Mouse (Mus musculus) right cerebral cortex, adult 18-20 months (tissue): ENCODE measurements around the gene Fryl.
A peak's percentile ranks its signal among the peaks of the same experiment; 100 is the strongest.

Experiments used
- DNase-seq: peaks from one replicate; pipeline ENCODE4 v3.0.0; 2022; ENCODE audit warnings: mixed read lengths

The Fryl gene

DNA sequence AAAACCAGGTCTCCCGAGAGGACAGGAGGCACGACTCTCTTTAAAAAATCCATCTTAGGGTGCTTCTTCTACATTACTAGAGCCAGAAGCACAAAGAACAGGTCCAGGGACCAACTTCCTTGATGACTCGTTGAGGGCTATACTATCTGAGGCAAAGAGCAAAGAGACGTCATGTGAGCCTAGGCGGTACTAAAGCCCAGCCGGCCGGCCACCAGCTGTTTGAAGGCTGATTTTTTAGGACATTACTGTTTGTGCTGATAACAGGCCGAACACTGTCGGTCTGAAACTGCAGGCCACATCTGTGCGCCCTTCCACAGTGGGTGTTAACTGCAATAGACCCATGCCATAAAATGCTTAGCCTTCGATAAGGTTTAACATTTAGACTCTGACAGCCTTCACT is 64.7 kb downstream of the Fryl start:
- no peak for DNase-seq

DNA sequence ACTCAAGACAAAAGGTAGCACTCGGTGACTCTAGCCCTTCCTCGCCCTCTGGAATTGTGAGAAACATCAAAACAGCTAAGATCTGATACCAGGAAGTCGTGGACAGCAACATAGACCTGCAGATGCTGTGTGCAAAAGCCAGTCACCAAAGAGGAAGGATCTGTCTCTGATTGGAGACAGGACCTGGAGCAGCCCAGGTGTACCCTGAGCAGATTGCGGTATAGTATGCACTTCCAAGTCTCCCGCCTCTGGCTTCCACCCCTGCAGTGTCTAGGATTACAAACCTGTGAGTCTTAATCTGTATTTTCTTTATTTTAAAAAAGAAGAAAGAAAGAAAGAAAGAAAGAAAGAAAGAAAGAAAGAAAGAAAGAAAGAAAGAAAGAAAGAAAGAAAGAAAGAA is 66.3 kb downstream of the Fryl start:
- DNase-seq = no peak

DNA sequence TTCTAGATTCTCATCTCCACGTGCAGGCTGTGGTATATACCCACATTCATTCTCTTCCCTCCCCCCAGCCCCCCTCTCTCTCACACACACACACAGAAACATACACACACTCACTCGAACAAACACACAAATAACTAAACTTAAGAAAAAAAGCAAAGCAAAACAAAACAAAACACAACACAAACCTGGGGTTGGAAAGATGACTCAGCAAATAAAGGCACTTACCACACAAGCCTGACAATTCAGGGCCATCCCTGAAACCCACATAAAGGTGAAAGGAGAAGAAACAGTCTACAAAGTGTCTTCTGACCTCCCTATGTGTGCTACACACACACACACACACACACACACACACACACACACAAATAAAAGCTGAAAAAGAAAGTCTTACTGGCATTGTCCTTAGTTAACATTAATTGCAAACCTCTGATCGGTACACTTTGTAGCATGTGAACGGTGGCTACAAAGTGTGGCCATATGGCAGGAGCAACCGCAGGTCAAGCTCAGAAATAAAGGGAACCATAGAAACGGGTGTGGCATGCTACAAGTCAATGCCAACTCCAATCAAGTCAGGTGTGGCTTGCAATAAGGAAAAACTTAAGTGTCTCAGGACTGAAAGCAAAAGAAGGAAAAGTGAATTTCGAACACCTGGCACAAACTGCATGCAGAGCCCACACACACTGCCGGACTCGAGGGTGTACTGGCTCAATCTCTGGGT is 66.8 kb downstream of the Fryl start:
- DNase-seq = no peak

DNA sequence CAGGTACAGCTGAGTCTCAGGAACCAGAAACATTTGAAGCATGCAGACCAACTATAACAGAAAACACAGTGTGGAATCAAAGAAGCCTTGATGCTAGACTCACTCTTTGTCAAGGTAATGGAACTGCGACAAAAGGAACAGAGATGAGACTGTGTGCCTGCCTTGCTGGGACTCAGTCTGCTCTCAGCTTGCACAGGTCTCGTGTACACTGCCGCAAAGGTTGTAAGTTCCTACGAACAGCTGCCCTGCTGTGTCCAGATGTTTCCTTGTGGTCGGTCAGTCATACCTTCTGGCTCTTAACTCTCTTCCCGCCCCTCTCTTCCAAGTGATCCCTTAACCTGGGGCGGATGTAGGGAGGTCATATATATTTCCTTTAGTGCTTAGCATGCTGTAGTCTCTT is 67.8 kb downstream of the Fryl start:
- no peak for DNase-seq

DNA sequence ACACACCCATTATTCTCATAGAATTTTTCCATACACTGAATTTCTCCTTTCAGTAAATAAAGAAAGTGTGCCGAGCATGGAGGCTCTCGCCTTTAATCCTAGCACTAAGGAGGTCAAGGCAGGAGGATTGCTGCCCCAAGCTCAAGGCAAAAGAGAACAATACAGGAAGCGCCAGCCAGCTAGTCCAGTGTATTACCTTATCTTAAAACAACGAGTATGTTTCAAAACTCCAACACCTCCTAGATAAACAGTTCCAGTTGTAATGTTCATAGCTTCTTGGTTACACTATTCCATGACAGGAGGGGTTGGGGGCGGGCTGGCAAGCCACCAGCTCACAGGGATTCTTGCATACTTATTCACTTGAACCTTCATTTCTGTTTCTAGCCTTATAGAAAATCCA is 68.3 kb downstream of the Fryl start:
- no peak for DNase-seq

DNA sequence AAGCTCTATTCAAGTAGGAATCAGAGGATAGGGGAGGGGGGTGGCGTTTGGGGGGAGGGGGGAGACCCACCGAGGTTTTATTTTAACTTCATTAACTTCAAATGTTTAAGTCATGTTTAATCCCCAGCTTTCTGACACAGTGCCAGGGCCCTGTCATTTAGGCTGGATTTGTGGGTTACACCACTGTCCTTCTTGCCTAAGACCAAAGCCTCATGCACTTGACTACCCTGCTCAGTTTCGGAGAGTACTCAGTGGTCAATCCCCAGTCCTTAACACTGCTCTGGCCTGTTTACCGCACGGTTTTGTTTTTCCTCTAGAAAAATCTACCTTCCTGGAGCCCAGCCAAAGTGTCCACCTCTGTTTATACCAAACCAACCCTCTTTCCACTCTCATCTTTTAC is 69.5 kb downstream of the Fryl start:
- no peak for DNase-seq

DNA sequence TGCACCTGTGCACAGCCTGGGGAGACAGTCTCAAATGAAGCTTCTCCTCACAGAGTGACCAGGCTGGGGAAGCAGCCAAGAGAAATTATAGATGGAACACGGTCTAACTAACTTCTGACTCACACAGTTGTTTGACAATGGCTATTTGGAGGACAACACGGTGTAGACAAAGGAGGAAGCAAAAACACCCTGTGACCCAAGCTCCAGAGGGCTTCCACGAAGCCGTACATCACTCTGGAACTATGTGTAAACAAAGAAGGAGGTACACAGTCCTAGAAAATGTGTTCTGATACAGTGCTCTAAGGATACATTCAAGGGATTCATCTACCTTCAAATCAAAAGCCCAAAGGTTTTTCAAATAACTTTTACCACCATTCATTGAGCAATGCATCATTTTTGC is 71.0 kb downstream of the Fryl start:
- no peak for DNase-seq

DNA sequence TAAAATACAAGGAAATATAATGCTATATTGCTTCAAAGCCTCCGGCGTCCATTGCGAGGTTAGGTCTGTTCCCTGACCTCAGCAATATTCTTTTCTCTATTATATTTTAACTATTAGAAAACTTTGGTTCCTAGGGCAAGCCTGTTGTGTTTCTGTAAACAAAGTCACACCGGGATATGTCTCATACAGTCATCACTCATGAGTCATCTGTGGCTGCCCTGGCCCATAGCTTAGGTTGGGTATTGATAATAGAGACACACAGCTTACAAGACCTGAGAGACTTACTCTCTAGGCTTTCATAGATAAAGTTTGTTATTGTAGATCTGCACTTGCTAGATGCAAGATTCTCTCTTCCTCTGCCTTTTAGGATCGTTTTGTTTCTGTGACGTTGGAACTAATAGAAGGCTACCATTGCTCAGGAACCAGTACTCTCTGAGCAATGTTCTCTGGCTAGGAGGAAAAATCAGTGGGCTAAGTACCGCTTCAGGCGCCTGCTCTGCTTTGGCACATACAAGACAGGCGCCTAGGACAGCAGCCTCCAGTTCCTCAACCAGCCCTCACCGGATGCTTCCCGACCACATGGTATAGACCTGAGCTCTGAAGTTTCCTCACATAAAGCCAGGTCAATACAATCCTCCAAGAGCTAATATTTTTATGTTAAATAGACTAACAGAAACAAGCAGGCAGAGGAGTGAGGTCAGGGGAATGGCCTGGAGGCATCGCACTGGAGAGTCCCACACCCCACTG is 73.5 kb downstream of the Fryl start:
- DNase-seq = no peak

DNA sequence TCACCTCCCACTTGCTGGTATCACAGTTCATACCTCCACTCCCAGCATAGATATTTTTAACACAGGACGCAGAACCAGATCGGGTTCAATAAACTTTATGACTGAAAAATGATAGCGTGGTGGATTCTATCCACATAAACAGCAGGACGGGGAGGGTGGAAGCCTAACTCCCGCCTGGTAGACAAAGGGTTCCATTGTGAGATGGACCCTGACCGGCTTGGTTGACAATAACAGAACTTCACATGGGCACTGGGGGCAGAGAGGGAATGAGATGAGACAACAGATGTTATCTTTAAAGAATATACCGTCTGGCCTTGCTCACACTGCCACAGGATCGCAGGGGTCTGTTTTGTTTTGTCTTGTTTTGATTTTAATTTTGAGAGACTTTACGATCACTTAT is 74.2 kb downstream of the Fryl start:
- DNase-seq = no peak

DNA sequence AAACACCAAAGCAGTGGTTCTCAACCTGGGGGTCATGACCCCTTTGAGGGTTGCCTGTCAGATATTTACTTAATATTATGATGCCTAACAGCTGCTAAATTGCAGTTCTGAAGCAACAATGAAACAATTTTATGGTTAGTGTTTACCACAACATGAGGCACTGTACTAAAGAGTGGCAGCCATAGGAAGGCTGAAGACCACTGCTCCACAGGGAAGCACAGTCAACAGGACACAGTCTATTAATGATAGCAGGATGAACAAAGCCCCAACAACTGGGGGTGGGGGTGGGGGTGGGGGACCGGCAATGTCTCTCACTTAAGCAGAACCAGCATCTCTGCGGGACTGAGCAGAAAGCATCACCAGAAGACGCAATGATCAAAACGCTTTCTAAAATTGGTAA is 80.1 kb downstream of the Fryl start:
- no peak for DNase-seq

DNA sequence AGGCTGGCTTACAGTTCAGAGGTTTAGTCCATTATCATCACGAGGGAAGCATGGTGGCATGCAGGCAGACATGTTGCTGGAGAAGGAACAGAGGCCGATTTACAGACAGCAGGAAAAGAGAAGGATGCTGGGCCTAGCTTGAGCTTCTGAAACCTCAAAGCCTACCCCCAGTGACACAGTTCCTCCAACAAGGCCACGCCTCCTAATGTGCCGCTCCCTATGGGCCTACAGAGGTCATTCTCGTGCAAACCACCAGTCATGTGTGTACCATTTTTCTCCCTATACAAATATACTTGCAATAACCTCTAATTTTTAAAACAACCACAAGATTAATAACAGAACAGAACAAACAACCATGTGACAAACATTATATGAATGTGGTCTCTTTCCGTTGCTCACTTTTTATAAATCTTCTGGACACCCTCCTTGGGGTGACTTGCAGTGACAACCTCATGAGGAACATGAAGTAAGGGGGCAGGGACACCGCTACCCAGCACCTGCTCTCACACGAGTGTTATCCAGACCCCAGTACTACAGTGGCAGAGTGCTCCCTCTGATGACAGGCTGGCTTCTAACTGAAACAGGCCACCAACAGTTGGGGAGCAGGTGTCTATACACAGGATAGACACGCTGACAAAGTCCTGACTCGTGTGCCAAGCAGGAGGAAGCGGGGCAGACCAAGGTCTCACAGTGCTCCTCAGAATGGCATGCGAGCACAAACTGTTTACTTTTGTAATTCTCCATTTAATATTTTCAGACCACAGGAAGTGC is 80.9 kb downstream of the Fryl start:
- no peak for DNase-seq

DNA sequence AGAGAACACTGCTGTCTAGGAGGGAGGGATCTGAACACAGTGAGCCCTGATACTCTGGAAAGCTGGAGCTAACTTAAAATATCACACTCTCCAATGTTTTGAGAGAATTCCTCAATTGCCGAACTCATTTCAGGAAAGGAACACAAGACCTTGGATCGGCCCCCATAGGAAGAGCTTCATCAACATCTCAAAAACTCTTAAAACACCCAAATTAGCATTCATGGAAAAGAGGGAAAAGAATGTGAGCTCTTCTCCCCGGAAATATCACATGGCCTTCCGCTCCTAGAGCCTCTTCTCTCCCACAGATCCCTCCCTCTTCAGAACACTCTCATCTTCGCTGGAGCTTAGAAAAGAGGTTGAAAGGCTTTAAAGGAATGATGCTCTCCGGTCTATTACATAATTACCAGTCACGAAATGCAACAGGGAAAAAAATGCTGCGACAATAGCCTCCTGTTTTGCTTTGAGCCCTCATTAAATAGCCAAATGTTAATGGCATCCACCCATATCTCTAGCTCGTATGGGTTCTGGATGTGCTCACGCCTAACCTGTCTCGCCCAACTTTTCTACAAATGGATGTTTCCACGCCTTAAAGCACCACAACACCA is 84.4 kb downstream of the Fryl start:
- no peak for DNase-seq

DNA sequence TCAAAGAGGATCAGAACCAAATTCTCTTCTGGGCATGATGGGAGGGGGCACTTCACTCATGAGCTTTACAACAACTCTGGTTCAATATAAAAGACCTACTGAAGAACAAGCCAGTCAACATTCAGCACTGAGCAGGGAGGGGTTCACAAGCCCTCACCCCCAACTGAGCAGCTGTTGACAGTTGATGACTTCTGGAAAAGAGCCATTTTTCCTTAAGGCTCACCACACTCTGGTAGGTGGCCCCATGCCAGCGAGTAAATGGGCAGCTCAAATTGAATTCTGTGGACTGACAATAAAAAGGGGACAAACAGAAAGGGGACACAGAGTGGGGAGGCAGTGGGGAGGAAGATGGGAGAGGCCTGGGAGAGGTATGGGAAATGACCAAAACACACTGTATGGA is 85.2 kb downstream of the Fryl start:
- DNase-seq = no peak

DNA sequence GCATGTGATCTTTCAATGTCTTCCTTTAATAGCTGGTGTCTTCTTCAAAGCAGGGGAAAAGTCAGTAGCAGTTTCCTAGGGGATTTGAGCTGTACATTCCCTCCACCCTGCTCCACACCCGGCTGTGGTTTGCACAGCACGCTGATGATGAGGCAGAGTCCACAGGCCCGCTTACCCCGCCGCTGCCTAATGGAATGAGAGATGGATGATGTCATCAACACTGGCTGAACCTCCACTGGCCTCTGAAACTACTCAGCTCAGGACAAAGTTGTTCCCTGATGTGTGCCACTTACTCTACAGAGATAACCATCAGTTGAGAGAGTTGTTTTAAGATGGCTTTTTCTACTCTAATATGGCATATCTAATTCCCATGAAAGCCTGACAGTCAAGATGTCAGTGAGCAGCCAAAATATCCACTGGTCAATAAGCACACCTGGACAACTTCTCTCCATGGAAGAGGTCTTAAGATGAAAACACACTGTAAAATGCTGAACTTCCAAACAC is 87.6 kb downstream of the Fryl start:
- no peak for DNase-seq

DNA sequence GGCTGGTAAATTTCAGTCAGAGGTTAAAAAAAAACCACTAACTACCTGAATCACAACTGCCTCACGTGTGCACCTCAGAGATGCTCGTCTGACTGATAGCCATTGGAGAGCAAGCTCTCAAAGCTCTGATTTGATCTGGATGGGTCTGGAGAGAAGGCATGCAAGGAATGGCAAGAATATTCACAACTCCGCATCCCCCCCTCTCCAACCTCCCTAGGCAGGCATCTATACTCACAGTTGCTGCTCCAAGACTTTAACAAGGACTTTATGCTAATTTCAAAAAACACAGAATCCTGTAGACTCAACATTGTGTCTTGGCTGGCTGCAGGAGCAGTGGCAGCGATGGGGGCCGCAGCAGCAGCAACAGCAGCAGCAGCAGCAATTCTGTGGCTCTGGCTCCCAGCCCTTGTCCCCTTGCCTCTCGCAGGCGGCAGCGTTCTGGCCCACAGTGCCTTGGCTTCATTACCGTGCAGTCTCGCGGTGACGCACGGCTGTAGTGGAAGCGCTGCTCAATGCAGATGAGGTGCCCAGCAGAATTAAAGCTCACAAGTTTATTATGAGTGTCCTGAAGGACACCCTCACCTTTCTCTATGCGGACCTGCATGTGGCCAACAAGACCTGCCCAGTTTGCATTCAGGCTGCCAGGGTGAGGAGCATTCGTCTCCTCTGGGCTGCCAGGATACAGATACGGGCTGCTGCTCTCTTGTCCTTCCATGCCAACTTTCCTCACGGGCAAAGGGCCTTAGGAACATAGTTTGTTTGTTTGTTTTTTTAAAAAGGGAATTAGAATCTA is 88.2 kb downstream of the Fryl start:
- DNase-seq = peak; percentile 38

DNA sequence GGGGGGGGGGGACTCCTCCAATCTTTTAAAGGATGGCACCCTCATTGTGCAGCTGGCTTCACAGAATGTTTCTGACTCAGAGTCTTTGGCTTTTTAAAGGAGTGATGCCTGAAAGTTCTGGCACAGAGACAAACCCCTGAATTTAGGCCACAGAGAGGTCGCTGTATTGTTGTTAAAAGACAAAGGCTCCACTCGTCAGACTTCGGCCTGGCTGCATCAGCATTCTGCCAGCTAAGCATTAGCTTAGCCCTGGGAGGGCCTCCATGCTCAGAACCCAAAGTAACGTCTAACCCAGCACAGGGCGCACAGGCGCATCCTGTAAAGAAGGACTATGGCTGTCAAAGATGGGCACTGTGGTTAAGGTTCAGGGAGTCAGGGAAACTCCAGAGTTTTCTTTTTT is 92.4 kb downstream of the Fryl start:
- DNase-seq = no peak

DNA sequence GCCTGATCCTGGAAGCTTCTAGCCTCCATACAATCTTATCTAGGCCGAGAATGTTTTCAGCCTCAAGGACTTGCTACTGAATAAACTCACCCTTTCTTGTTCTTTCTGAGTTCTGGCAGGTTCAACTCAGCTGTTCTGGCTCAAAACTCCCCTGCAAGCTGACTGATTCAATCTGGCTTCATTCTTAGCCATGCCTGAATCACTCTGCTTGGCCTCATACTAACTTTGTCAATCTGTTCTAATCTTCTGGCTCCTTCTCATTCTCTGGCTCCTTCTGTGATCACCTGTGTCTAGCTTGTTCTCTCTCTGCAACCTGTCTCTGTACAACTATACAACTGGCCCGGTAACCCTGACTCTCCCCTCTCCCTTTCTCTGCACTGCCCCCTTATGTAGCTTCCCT is 93.9 kb downstream of the Fryl start:
- no peak for DNase-seq

DNA sequence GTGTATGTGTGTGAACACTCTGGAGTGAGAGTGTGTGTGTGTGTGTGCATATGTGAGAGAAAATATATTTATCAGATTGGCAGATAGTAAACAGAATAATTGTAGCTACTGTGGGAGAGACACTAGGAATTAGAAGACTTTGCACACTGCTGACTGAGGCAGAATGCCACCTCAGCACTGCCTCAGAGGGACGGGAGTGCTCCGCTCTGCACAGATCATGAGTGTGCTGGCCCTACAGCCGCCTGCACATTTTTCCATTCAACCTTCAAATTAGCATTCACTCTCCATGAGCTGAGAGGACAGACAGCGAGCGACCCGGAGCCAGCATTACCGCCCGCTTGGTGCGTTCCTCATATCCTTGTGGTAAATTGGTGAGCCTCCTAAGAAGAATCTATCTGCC is 96.0 kb downstream of the Fryl start:
- no peak for DNase-seq

DNA sequence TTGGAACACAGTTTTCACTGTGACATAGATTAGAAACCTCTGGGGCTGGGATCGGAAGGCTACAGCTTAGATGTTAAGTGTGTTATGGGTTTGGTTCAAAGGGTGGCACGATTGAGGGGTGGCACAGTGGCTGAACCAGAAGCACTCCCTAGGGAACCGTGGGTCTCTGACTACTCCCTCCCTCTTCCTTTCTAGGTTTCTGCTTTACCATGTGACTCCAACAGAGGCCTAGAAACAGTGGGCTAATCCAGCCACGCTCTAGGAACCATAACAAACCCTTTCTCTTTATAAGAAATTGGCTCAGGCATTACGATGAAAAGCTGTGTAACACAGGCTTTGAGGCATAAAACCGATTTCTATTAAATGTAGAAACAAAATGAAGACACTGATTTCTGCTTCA is 98.9 kb downstream of the Fryl start:
- DNase-seq = no peak

DNA sequence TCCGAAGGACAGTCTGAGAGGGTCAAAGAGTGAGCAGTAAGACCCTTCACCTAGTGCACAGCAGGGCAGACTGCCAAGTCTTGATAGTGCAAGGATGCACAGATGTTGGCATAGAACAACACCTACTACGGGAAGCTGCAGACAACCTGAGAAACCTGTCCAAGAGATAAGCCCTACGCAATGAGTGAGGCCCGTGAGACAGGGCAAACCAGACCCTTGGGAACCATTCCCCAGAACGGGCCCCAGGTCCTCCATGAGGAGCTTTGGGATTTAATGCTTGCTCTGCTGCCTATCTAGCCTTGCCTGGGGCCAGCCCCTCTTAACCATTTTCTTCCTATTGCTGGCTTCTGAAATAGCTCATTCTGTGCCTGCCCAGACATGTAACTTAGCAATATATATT is 99.4 kb downstream of the Fryl start:
- no peak for DNase-seq

DNA sequence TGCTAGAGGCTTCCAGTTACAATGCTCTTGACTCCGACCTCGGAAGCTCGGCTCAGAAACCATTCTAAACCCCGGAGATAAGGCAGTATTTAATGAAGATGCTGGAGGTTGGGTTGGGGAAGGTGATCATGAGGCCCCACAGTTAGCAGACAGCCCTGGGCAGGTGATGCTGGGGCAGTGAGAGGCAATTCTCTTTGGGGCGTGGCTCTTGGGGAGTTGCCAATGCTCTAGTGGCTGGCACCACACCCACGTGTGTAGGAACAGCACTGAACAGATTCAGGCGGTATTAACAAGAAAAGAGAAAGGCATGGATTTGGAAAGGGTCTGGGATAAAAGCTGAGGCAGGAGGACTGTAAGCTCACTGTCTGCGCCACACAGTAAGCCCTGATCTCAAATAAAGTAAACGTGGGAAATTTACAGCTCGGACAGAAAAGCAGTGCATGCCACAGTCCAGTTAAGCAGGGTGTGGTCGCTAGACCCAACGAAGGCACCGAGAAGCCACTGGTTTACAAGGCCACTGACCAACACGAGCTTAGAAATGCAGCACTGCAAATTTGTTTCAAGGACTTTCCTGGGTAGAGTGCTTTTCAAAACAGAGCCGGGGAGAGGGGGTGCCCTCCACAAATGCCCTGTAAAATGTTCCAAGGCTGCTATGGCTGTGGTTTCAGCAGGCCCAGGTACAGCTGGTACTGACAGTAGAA is 100.0 kb downstream of the Fryl start:
- no peak for DNase-seq
